Mouse (Mus musculus) urinary bladder, postnatal 36 days (tissue): ENCODE results near the gene Dvl2.
"Not testable (repeated sequence)": the region's sequence is repeated elsewhere in the genome, so short reads cannot be mapped to it uniquely, and the experiment has no call there.

ENCODE experiments used
- DNase-seq, 2 experiments: peaks; one replicate each; pipeline ENCODE4 v3.0.0; 2022; ENCODE audit warnings: low spot score in 2 of 2, mixed read lengths in 1 of 2

The Dvl2 gene

GRCm38 (mm10) chr11:70010033-70010432 is 9.6 kb downstream of the Dvl2 start:
- no peak for DNase-seq

GRCm38 (mm10) chr11:70010548-70010947 is 10.2 kb downstream of the Dvl2 start:
- no peak for DNase-seq

- DNase-seq = no peak
Observed at GRCm38 (mm10) chr11:70010961-70011360, 10.6 kb downstream of the Dvl2 start.

GRCm38 (mm10) chr11:70012931-70013330 is 12.5 kb downstream of the Dvl2 start:
- no peak for DNase-seq

- DNase-seq = no peak
Observed at GRCm38 (mm10) chr11:70013408-70013807, 13.0 kb downstream of the Dvl2 start.

- DNase-seq = no peak
Observed at GRCm38 (mm10) chr11:70014051-70014450, 13.7 kb downstream of the Dvl2 start.

- peak; percentile 88 to 91 for DNase-seq
Observed at GRCm38 (mm10) chr11:70014880-70015558, 14.6 kb downstream of the Dvl2 start, which contains the start of gene Acadvl. Acadvl (minus strand) TSS chr11:70015411.

- no peak for DNase-seq
Observed at GRCm38 (mm10) chr11:70015677-70016076, 15.3 kb downstream of the Dvl2 start.

- DNase-seq = not testable (repeated sequence)
Observed at GRCm38 (mm10) chr11:70016177-70016576, 15.8 kb downstream of the Dvl2 start.

- DNase-seq = no peak
Observed at GRCm38 (mm10) chr11:70016669-70017068, 16.3 kb downstream of the Dvl2 start, which contains the start of gene Dlg4. Dlg4 (plus strand) TSS chr11:70016942.

GRCm38 (mm10) chr11:70017199-70017767 is 16.9 kb downstream of the Dvl2 start:
- no peak for DNase-seq

- DNase-seq = no peak
Observed at GRCm38 (mm10) chr11:70018131-70018990, 18.0 kb downstream of the Dvl2 start.

- DNase-seq = no peak
Observed at GRCm38 (mm10) chr11:70019495-70020021, 19.2 kb downstream of the Dvl2 start.

- no peak for DNase-seq
Observed at GRCm38 (mm10) chr11:70020022-70020631, 19.7 kb downstream of the Dvl2 start.

GRCm38 (mm10) chr11:70020731-70021263 is 20.4 kb downstream of the Dvl2 start:
- DNase-seq = peak; percentile 46 to 65

- DNase-seq = peak; percentile 95 to 96
Observed at GRCm38 (mm10) chr11:70021264-70022132, 21.1 kb downstream of the Dvl2 start.

- no peak for DNase-seq
Observed at GRCm38 (mm10) chr11:70023481-70024150, 23.2 kb downstream of the Dvl2 start.

- no peak for DNase-seq
Observed at GRCm38 (mm10) chr11:70024151-70024514, 23.7 kb downstream of the Dvl2 start.

GRCm38 (mm10) chr11:70026689-70027088 is 26.3 kb downstream of the Dvl2 start:
- DNase-seq = peak in 1 of 2 experiments; percentile 36

- DNase-seq = no peak
Observed at GRCm38 (mm10) chr11:70027397-70027796, 27.0 kb downstream of the Dvl2 start.
